Mouse (Mus musculus) T-helper 2 cell (primary cell): Measurements from ENCODE around the gene Nrg4.

Experiments used
- in situ Hi-C: fragments of 300-600 bp; cut with MboI, MseI; formaldehyde crosslinking; loops from one replicate; pipeline ENCODE4 v1.15.1; 2025; ENCODE audit warnings: high pct_unique_total_duplicates

The Nrg4 gene

DNA sequence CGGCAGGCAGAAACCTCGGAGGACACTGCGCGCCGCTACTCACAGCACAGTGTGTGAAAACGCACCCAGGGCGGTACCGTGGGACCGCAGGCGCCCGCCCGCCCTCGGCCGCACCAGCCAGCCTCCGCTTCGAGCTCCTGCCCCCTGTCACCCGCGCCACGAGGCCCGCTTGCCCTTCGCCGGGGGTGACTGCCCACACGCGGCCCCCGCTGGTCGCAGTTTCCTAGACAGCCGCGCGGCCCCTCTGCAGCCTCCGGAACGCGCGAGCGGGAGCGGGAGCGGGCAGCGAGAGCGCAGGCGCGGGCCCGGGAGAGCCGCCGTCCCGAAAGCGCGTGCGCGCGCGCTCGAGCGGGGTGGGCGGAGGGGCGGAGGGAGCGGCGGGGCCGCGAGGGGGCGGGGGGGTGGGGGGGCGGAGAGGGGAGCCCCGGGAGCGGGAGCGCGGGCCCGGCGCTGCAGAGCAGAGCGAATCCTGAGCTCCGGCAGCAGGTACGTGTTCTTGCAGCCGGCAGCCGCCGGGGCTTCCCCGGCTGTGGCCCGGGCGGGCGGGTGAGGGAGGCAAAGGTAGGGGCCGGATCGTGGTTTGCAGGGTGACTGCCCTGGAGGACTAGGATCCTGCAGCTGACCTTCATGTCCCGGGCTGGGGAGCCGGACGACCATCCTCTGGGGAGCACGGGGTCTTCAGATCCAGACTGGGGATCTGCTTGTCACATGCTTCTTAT is at the start of gene Nrg4, which contains the start of gene Tmem266:
TSS of gene Nrg4 (minus strand) at position 330 of the 719 bp plus-strand sequence.
TSS of gene Tmem266 (plus strand) at position 399 of the 719 bp plus-strand sequence.
- in situ Hi-C loops: no loop called here

DNA sequence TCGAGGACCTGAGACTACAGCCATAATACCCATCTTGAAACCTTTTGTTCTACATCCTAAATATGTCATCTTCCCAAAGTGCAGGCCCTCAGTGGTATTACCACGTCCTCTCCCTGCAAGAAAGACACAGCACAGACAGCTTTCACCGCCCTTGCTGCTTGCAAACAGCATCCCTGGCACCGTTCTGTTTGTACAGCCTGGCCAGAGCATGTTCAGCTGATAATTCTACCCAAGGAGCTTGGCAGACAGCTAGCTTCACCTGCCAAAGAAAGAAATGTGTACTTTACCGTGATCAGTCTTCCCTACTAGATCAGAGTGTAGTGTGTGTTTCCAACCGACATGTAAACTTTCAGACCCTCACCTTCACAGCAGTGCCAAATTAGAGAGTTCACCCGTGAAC is 45.3 kb upstream of the Nrg4 start:
- in situ Hi-C loops: no loop called here

DNA sequence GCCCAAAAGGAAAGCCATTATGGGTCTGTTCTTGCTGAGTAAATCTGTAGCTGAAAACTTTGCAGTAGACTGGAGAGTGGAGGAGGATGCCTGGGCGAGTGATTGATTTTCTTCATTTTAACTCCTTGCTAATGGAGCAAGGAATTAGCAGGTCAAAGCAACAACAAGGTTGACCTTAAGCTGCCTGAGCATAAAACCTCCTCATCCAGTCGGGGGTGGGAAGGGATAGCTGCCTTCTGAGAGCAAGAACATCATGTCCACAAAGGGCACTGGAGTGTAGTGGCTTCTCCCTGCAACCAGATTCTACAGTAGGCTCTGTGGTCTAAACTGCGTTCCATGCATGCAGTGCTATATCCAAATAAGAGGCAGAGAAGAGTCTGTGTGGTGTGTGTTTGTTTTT is 41.4 kb upstream of the Nrg4 start:
- in situ Hi-C loops: no loop called here

DNA sequence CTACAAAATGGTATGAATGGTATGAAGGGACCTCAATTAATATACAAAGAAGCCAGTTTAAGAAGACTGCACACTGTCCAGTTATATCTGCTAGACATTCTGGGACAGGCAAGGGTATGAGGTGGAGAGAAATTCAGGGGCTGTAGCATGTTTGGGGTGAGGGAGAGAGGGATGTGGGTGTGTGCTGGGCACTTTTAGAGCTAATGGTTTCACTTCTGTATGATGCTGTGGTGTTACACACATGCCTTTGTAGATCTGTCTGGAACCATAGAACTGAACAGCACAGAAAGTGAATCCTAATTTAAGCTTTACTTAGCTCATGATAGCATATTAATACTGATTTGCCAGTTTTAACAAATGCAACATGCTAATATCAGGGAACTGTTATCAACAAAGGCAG is 37.1 kb upstream of the Nrg4 start:
- in situ Hi-C loops: no loop called here

DNA sequence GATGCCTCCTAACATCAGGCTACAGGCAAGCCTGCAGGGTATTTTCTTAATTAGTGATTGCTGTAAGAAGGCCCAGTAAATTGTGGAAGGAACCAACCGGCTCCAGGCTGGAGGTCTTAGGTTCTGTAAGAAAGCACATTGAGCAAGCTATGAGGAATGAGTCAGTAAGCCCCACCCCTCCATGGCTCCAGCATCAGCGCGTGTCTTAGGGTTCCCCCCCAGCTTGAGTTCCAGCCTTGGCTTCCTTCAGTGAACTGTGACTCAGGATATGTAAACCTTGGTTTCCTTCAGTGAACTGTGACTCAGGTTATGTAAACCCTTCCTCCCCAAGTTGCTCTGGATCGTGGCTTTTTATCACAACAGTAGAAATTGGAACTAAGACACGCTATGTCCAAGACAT is 35.3 kb upstream of the Nrg4 start:
- in situ Hi-C loops: no loop called here

DNA sequence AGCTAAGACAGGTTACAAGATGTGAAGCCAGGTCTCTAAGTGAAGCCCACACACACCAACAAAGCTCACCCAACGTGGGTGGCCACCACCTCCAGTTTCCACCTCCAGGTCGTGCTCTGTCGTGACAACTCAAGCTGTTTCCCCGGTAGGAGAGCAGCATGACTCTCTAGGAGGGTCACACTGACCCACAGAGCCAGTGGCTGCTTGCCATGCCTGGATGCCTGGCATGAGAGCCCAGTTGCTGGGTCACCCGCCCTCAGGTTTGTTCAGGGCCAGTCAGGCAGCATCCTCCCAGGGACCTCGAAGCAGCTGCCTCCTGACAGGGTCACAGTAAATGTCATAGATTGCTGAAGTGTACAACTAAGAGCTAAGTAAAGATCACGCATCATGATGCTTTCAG is 34.2 kb upstream of the Nrg4 start:
- in situ Hi-C loops: no loop called here

DNA sequence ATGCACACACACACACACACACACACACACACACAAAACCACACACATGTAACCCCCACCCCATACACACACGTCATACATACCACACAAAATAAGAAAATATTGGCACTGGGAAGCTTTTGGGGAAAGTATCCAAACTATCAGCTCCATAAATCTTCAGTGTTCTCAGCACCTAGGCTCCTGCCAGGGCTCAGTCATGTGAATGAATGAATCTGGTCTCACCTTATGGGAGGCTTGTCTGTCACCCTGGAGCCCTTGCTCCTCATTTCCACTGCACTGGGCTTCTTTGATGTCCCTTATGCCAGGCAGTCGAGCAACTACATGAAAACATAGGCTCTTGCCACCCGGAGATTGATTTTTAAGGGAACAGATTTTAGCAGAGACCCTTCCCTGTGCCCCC is 33.7 kb upstream of the Nrg4 start:
- in situ Hi-C loops: no loop called here

DNA sequence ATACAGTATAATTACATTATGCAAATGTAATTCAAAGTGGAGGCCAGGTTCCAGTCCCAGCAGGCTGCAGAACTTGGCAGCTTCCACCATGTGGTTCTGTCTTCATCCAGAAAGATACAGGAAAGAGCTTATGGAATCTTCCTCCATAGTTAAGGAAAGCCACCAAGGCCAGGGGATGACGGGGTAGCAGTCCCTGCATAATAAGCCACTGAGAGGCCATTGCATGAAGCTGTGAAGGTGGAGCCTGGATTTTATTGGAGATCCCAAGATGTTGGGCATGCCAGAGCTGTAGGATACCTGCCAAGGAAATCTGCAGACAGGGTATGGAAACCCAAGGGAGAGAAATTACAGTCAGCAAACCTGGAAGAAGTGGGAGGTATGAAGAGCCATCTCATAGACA is 30.5 kb upstream of the Nrg4 start:
- in situ Hi-C loops: no loop called here

DNA sequence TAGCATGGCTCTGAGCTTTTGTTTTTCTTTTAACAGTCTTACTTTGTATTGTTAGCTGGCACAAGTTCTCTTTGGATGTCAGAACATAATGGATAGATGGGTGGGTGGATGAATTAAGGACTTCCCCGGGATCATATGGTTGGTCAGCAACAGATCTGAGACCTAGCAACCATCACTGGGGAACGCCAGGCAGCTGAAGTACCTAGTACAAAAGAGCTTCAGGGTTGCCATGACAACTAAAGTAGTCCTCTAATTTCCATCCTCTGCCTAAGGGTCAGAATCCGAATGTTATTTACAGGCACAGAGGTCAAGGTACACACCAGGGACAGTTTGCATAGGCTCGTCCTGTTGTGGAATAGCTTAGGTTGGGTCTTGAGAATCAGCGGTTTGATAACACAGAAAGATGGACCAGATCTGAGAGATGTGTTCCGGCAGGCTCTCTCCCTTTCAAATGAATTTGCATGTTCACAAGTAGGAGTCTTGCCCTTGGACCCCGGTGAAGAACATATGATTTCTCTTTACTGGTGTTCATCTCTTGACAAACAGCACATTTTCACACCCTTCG is 28.7 kb upstream of the Nrg4 start:
- in situ Hi-C loops: no loop called here

DNA sequence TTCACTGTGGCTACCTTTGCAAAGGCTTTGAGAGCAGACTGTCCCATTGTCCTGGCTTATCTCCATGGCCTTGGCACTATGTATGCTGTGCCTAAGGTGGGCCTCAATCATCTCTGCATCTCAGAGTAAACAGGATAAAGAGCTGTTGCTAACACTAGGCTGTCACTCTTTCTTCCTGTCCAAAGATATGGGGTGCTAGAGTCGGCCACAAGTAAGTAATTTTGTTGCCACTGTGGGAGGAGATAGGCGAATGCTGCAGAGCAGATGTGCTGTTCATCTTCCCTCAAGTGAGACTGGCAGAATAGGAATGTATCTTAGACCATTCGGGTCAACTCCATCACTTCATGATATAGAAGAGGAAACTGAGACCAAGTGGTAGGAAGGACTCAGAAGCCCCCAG is 28.0 kb upstream of the Nrg4 start:
- in situ Hi-C loops: no loop called here

DNA sequence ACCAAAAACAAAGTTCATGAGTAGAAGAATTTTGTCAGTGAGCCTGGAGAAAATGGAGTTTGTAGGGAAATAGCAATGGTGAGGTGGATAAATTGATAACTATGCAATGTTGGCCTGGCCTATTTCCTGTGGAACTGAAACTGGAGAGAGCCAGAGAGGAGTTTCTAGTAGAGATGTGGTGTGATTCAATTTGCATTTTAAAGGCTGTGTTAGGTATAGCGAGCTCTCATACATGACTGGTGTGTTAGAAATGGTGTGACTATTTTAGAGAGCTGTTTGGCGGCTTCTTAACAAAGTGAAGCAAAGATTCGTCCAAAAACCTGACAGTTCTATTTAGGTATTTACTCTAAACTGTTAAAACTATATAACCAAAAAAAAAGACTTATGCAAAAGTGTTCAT is 22.0 kb upstream of the Nrg4 start:
- in situ Hi-C loops: no loop called here

DNA sequence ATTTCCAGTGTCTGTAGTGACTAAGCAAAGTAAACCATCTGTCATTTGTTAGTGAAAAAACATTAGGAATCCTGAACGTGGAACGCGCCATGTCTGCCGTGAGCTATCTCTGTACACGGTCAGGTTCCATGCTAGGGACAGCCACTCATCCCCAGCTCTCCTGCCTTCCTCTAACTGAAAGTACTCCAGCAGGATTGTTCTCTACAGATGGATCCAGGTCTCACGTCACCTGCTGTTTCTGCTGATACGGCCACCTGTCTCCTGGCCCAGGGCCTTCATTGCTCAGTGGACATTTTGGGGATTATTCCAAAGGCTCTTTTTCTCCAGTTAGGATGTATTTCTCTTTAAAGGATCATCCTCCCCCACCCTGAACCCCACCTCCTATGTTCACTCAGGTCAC is 18.7 kb upstream of the Nrg4 start:
- in situ Hi-C loops: no loop called here

DNA sequence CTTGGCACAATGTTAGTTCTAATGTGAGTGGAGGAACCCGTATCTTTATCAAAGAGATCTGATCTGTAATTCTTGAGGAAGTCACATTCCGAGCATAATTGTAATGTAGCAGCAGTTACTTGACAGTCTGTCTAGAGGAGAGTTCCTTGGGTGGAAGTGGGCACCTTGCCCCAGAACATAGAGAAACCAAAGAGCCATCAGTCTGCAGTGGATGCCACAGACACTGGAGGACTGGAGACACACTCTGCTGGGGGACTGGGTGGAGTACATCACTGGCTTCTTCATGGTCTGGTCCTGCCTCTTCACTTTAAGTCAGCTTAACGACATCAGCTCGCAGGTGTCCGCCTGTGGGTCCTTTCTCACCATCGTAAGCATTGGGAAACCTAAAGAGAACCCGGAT is 17.5 kb upstream of the Nrg4 start:
- in situ Hi-C loops: no loop called here

DNA sequence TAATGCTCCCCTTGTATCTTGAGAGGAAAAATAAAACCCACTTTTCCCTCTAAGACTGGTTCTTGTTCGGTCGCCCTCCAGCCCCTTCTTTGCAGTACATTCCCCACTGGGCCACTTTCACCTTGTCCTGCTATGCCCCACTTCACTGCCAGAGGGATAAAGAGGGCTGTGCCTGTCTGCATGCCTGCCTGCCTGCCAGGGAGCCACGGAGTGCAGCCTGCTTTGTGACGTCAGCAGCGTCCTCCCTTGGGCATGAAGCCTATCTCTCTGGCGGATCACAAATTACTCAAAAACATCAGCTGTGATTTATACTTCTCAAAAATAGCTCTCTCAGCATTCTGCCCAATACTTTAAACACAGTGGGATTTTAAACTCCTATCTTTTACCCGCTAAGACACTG is 6.3 kb upstream of the Nrg4 start:
- in situ Hi-C loops: no loop called here

DNA sequence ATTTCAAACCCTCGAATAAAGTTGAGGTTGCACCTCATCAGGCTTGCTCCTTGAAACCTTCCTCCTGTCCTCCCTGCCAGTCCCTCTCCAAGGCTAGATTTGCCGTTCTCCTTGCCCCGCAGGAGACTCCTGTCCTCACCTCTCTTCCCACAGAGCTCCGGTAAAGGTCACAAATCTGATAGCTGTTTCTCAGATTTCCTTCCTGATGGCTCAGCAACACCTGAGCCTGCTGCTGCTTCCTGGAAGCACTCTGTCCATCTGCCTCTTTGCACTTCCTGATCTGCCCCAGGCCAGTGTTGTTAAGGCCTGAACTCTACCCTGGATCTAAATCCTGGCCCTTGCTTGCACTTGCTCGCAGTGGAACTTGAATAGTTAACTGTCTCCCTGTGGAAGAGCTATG is 5.8 kb upstream of the Nrg4 start:
- in situ Hi-C loops: no loop called here

DNA sequence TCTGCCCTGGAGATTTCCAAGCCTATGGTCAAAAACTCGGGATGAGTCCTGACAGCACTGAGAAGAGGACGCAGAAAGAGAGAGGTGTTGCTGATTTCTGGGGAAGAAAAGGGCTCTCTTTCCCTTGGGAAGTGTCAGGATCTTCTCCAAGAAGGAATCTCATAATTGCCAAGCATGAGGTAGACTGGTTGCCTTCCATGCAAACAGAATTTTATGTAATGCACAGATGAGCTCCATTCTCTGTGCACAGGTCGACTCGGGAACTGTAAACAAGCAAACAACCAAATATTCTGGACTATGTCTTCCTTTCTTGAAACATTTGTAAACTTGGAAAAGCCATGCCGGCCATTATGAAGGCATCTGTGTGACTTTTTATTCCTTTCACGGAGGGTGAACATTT is 2.8 kb upstream of the Nrg4 start:
- in situ Hi-C loops: no loop called here

DNA sequence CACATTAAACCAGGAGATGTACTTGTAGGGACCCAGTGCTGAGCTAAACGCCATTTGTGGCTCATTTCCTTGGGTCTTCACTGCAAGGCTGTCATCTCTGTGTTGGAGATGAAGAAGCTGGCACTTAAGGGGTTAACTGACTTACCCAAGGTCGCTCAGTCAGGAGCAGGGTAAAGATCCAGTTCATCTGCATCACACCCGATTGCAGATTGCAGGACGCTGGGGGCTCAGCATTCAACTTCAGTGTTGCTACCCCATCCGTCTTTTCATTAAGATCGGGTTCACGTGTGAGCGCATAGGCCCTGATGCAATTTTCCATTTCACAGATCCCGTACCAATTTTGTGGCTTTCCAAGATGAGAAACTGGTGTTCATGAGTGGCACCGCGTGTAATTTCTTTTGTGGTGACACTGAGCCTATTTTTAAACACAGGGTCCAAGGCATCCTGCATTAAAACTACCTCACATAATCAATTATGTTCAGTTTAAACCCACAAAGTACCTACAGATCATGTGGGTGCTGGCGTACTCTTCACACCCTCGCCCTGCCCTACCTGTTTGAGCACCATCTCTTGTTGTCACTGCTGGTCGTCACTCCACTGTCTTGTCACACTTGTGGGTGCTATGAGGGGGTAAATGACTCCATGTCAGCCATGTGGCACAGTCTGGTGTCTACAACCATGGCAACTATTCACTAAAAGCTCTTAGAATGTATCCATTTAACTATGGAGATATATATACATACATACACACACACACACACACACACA is 1.7 kb upstream of the Nrg4 start:
- in situ Hi-C loops: no loop called here

DNA sequence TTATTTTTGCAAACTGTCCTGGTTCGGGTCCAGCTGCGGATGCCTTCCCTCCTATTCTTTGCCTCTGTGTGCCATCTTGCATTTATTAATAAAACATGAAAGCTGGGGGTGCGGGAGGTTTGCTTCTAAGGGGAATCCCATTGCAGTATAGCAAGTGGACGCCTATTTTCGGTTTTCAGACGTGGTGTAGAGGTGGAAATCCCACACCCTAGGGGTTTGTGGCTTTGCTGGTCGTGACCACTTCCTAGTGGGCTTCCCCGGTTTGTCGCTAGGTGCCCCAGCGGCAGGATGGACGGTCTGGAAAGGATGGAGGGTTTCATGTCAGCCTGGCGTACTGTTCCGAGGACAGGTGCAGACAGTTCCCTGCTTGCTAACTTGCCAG is 581 bp upstream of the Nrg4 start:
- in situ Hi-C loops: no loop called here

DNA sequence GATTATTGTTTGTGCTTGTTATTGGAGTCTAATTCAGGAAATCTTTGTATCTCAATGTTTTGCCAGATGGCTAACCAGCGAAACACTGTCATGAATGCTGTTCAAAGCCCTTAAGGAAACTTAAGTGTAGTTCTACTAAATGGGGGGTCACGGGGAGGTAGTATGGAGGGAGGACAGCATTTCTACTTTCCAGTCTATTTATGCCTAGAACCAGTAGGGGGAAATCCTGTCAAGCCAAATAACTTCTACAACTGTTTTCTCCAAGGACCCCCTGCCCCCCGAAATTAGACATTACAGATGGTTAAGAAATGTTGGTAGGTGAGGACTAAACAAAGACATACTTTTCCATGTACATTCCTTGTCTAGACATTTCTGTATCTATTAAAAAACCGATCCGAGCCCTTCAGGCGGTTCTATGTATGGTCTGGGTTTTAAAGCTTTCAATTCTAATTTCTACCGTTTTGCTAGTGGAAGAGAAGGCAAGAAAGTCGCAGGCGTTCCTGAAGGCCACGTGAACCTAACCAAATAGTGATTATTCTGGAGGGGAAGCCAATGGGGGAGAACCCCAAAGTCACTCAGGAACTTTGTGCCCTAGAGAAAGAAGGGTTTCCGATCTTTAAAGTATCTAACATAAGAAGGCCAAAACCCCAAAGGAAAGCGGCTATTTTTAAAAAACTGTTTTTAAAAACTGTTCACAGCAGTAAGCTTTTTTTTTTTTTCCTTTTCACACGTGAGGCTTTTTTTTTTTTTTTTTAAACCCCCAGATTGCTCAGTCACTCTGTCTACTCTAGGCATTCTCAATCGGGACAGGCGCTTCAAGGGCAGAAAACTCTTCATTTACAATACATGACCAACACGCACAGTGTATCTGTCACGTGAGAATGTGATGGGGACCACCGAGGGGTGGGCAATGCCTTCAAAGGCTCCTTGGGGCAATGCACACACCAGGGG is 805 bp downstream of the Nrg4 start:
- in situ Hi-C loops: no loop called here

DNA sequence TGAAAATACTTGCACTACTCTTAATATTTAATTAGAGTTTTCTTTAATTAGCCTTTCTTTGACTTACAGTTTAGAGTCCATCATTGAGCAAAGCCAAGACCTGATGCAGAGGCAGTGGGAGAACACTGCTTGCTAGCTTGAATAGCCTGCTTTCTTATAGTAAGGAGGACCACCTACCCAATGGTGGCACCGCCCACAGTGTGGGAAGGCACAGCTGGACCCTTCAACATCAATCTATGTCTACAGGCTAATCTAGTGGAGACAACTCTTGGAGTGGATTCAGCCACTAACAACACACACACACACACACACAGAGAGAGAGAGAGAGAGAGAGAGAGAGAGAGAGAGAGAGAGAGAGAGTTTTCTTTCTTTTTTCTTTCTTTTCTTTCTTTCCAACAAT is 1.6 kb downstream of the Nrg4 start:
- in situ Hi-C loops: no loop called here

DNA sequence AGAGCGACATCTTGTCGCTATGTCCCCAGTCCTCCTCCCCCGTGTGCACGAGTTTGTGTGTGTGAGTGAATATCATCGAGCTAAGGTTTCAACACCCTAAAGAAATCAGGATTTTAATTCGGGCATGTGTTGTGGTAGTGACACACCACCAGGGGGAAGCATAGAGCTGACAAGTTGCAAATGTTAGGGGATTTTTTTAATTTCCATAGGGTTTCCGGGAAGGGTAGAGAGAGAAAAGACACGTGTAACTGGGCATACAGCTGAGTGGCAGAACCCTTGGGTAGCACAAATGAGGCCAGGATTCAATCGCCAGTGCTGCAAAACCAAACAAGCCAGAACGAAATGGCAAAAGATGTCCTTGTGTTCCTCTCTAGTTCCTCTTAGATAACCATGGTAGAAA is 2.1 kb downstream of the Nrg4 start:
- in situ Hi-C loops: no loop called here

DNA sequence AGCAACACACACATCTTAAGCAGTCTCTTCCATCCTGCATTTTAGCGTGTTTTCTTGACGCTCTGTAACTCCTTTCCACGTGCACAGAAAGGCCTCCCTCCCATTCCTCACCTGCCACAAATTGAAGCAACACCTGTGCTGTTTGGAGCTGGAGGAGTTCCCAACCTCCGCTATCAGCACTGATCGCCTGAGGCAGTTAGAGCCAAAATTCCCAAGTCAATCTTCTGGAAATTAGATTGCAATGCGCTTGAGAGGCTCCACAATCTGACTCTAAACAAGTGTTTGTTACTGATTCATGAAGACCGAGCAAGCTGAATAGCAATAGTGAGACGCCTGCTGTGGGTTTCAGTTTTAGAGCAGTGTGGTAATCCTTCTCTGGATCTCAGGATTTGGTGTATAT is 2.6 kb downstream of the Nrg4 start:
- in situ Hi-C loops: no loop called here
